Mouse (Mus musculus): ENCODE results near the gene Exosc7.

DNA sequence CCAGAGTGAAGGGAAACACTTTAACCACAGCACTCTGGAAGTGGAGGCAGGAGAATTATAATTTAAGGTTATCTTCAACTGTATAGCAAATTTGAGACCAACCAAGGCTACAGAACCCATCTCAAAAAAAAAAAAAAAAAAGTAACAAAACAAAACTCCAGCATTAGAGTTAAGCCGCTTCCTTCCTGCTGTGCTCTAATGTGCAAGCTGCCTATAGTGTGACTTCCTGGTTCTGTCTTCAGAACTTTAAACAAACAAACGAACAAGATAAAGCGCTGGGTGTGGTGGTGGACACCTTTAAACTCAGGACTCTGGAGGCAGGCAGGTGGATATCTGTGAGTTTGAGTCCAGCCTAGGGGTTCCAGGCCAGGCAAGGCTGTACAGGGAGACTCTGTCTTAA, 39.0 kb downstream of the Exosc7 start:
- TF ChIP-seq POLR2A (IDR thresholded peaks at IDR 0.05; ENCODE audit: borderline replicate concordance, low read depth, low read length) (no peak), CTCF (IDR thresholded peaks at IDR 0.05; ENCODE audit: low read depth, low read length) (no peak)

Data from bone marrow macrophage, adult 2 months (primary cell).